Mouse (Mus musculus) liver, embryonic 13.5 days (tissue): Measurements from ENCODE around the gene Spen. TPM values are rescaled to one million over a fixed set of nuclear protein-coding genes. Genes with fewer than 3 reads are reported as not detected.
"Not testable (repeated sequence)": the region's sequence is repeated elsewhere in the genome, so short reads cannot be mapped to it uniquely, and the experiment has no call there.

Experiments
- ATAC-seq: fragments of 200-750 bp; cut with Nextera tagmentation; 2 replicates; pipeline ENCODE4 v1.8.0; 2017; ENCODE audit warnings: low read depth, mild to moderate bottlenecking, moderate number of reproducible peaks, moderate library complexity
- DNase-seq: peaks from one replicate; pipeline ENCODE4 v3.0.0; 2022
- H3K27ac ChIP-seq: fragments of 300-500 bp; sonication (generic); 2 replicates; pipeline ENCODE4 v1.5.1; 2015; ENCODE audit warnings: moderate library complexity, mild to moderate bottlenecking, inconsistent platforms
- H3K27me3 ChIP-seq: fragments of 300-500 bp; sonication (generic); 2 replicates; pipeline ENCODE4 v1.6.1; 2015; ENCODE audit warnings: mild to moderate bottlenecking, inconsistent platforms
- H3K36me3 ChIP-seq: fragments of 300-500 bp; sonication (generic); 2 replicates; pipeline ENCODE4 v1.6.1; 2015; ENCODE audit warnings: mild to moderate bottlenecking, inconsistent platforms
- H3K4me1 ChIP-seq: fragments of 300-500 bp; sonication (generic); replicated peaks from 2 replicates; pipeline ENCODE4 v1.6.1; 2015; ENCODE audit warnings: inconsistent platforms
- H3K4me2 ChIP-seq: fragments of 300-500 bp; sonication (generic); 2 replicates; pipeline ENCODE4 v1.6.1; 2015; ENCODE audit warnings: inconsistent platforms, mild to moderate bottlenecking, moderate library complexity
- H3K4me3 ChIP-seq: fragments of 300-500 bp; sonication (generic); replicated peaks from 2 replicates; pipeline ENCODE4 v1.5.1; 2015; ENCODE audit warnings: mild to moderate bottlenecking, inconsistent platforms
- H3K9ac ChIP-seq: fragments of 300-500 bp; sonication (generic); 2 replicates; pipeline ENCODE4 v1.6.1; 2015; ENCODE audit warnings: mild to moderate bottlenecking, inconsistent platforms
- H3K9me3 ChIP-seq: fragments of 300-500 bp; sonication (generic); replicated peaks from 2 replicates; pipeline ENCODE4 v1.6.1; 2016; ENCODE audit warnings: inconsistent platforms
- WGBS: fragments of 180-500 bp; shearing (Covaris S2); methylation state at CpG from one replicate; pipeline ENCODE4 v1.1.7; 2015; ENCODE audit not compliant: insufficient replicate concordance; 5-methylcytosine and 5-hydroxymethylcytosine counted together
- polyA plus RNA-seq: library from polyadenylated mRNA; unstranded; fragments of >200 nt; fragmentation: Nextera tagmentation; extraction: Ambion mirVana; gene quantifications from 2 replicates; pipeline ENCODE4 v1.2.1, GENCODE M21; 2015

The Spen gene
- polyA plus RNA-seq, 1 experiment from 2014 or later, result 4.2 TPM

DNA sequence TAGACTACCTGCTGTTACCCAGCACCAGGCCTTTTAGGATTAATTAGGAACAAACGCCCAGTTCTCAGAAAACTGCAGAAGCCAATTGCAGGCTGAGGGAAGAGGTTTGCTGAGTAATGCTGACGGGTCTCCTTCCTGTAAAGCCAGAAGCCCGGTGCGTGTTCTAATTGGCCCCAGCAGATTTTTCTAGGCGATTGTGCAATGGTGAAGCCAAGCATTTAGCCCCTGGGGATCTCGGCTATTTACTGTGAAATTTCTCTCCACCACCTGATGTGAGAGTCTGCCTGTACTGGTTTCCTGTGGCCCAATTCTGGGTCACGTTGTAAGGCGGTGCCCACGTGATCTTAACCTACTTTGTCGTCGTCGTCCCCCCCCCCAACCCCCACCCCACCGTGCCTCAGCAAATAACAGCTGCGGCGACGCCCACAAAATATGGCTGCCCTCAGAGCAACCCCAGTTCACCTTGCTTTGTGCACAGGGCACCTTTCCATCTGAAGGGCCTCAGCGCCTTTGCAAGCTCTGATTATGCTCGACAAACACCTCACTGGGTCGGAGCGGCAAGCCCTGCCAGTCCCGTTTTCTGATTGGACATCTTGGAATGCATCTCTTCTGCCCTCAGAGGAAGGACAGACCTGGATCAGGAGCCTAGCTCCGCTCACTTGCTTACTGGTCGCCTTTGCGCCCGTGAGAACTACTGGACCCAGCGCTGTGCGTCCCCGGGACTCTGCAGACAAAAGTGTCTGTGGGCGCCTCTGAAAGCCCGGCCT lies 20.9 kb upstream of the Spen start:
- no peaks in the 10 kb centered on the region for H3K36me3 ChIP-seq
- peak overlapping the region; percentile 66 for H3K4me3 ChIP-seq
- under 1% methylated on average over 30 of the region's 30 CpGs for WGBS
- no peaks in the 10 kb centered on the region for H3K9me3 ChIP-seq
- peak; percentile 83 for ATAC-seq
- peak overlapping the region; percentile 94 for H3K27ac ChIP-seq
- H3K27me3 ChIP-seq, result no peaks in the 10 kb centered on the region
- H3K9ac ChIP-seq, result peak overlapping the region; percentile 76
- H3K4me1 ChIP-seq, result peaks cover 25% of the 10 kb centered on the region
- H3K4me2 ChIP-seq, result peak overlapping the region; percentile 96
- DNase-seq, result peak; percentile 82

DNA sequence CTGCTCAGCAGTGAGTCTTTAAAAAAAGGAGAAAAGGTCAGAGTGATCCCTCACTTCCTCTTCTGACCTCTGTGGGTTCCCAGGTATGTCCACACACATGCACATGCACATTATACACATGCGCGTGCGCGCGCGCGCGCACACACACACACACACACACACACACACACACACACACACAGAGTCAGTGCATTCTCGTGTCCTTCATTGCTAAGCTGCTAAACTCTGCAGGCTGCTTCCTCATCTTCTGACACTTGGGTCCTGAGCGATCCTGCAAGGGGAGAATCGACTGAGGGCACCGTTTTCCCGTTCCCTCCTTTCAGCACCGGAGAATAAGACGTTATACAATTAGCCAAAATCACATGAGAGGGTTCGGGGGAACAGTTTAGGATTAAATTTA lies 20.3 kb upstream of the Spen start:
- 7% methylated on average over 16 of the region's 16 CpGs for WGBS
- Histone ChIP-seq H3K9me3 (no peaks in the 10 kb centered on the region), H3K4me2 (peak overlapping the region; percentile 96), H3K27ac (peak overlapping the region; percentile 94), H3K36me3 (no peaks in the 10 kb centered on the region), H3K27me3 (no peaks in the 10 kb centered on the region), H3K4me3 (peak overlapping the region; percentile 66), H3K4me1 (peaks cover 25% of the 10 kb centered on the region), H3K9ac (peak overlapping the region; percentile 76)
- ATAC-seq (peak; percentile 32), DNase-seq (no peak)

- H3K4me2 ChIP-seq, H3K36me3 ChIP-seq, H3K9ac ChIP-seq, H3K4me3 ChIP-seq, ATAC-seq, H3K27me3 ChIP-seq, H3K27ac ChIP-seq, H3K9me3 ChIP-seq, DNase-seq: not testable (repeated sequence)
- WGBS, result 79% methylated on average over 6 of the region's 6 CpGs
- peaks cover 38% of the 10 kb centered on the region for H3K4me1 ChIP-seq
These were observed 17.8 kb upstream of the Spen start for GRCm38 (mm10) chr4:141556163-141556562.

DNA sequence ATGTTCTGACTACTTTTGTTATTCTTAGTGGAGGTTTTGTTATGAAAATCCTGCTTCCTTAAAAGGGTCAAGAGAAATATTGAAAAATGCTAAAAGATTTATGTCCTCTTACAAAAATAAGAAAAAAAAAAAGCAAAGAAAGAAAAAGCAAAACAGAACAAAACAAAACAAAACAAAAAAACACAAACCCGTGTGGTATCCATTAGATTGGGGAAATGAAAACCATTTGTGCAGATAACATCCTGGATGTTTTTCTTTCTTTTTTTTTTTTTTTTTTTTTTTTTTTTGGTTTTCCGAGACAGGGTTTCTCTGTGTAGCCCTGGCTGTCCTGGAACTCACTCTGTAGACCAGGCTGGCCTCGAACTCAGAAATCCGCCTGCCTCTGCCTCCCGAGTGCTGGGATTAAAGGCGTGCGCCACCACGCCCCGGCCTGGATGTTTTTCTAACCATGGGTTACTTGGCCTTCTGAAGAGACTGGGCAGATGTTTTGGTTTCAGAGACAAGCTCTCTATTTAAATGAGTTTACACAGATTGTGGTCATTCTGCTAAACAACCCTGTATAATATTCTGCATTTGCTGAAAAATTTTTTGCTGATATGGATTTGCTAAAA lies 16.0 kb upstream of the Spen start:
- H3K4me2 ChIP-seq, H3K9me3 ChIP-seq, H3K27ac ChIP-seq, DNase-seq, H3K27me3 ChIP-seq, ATAC-seq, H3K36me3 ChIP-seq, H3K4me3 ChIP-seq, H3K9ac ChIP-seq: not testable (repeated sequence)
- 88% methylated on average over 8 of the region's 9 CpGs for WGBS
- H3K4me1 ChIP-seq, result peaks cover 28% of the 10 kb centered on the region

DNA sequence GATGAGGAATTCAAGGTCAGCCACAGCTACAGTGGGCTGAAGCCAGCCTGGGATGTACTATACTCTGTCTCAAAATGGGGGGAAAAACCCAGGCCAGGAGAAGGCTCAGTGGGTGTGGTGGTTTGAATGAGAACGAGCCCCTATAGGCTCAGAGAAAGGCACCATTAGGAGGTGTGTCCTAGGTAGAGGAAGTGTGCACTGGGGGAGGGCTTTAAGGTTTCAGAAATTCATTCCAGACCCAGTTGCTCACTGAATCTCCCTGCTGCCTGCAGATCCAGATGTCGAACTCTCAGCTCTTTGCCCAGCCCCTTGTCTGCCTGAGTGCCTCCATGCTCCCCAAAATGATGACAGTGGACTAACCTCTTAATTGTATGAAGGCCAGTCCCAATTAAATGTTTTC lies 14.1 kb upstream of the Spen start:
- 16% methylated on average over 2 of the region's 2 CpGs for WGBS
- H3K36me3 ChIP-seq, result no peaks in the 10 kb centered on the region
- H3K9me3 ChIP-seq, result no peaks in the 10 kb centered on the region
- H3K9ac ChIP-seq, result no peak overlapping the region
- no peak overlapping the region for H3K27ac ChIP-seq
- no peak overlapping the region for H3K4me3 ChIP-seq
- H3K27me3 ChIP-seq, result no peaks in the 10 kb centered on the region
- ATAC-seq, result peak; percentile 85
- H3K4me1 ChIP-seq, result peaks cover 21% of the 10 kb centered on the region
- DNase-seq, result peak; percentile 26
- no peak overlapping the region for H3K4me2 ChIP-seq

DNA sequence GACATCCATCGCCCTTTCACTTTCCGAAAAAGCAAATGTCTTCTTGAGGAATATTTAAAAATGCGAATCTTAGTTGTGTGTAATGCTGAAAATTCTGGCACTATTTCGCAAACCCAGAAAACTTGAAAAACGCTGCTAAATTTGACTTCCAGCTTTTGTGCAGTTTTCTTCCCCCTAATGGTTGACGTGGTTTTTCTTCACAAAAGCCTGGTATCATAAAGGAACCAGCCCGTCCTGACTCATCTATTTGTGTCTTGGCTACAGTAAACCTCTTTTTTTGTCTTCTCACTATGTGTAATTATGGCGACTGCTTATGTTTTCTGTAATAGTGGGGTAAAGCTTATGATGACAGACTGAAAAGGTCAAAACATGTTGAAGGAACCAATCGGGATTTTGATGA lies 8.9 kb upstream of the Spen start:
- Histone ChIP-seq H3K27me3 (no peaks in the 10 kb centered on the region), H3K9me3 (no peaks in the 10 kb centered on the region), H3K4me3 (peak overlapping the region; percentile 93), H3K4me1 (peaks cover 39% of the 10 kb centered on the region), H3K4me2 (peak overlapping the region; percentile 100), H3K9ac (peak overlapping the region; percentile 97), H3K27ac (peak overlapping the region; percentile 99), H3K36me3 (no peaks in the 10 kb centered on the region)
- WGBS, result 21% methylated on average over 9 of the region's 9 CpGs
- ATAC-seq (no peak), DNase-seq (no peak)

GRCm38 (mm10) chr4:141546334-141547200 lies 8.2 kb upstream of the Spen start:
- under 1% methylated on average over 96 of the region's 98 CpGs for WGBS
- H3K4me3 ChIP-seq, result peak overlapping the region; percentile 93
- H3K4me2 ChIP-seq, result peak overlapping the region; percentile 100
- DNase-seq (peak; percentile 76), ATAC-seq (peak; percentile 76)
- H3K27me3 ChIP-seq, result no peaks in the 10 kb centered on the region
- H3K4me1 ChIP-seq, result peaks cover 36% of the 10 kb centered on the region
- peak overlapping the region; percentile 97 for H3K9ac ChIP-seq
- H3K27ac ChIP-seq, result peak overlapping the region; percentile 99
- no peaks in the 10 kb centered on the region for H3K36me3 ChIP-seq
- H3K9me3 ChIP-seq, result no peaks in the 10 kb centered on the region

DNA sequence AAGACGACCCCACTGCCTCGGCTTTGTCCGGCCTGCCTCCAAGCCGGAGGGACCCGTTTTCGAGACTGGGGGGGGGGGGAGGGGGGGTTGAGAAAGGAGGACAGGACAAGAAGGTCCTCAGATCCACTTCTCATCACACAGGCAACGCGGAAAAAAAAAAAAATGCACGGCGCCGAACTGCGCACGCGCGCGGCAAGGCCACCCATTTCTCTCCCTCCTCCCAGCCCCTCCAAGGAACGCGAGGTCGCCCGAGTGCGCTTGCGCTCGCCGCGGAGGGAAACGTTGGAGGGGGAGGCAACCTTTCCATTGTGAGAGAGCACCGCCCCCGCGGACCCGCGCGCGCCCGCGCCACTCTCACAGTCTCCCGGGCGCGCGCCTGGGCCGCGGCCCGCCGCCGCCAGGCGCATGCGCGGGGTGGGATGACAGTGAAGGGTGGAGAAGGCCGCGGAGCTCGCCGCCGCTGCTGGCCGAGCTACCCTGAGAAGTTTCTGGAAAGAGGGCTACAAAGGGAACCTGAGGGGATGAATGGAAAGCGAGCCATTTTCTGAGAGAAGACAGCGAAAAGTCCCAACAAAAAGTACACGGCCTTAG lies 7.4 kb upstream of the Spen start:
- no peaks in the 10 kb centered on the region for H3K36me3 ChIP-seq
- peaks cover 40% of the 10 kb centered on the region for H3K4me1 ChIP-seq
- H3K27ac ChIP-seq, result peak overlapping the region; percentile 99
- no peaks in the 10 kb centered on the region for H3K27me3 ChIP-seq
- peak overlapping the region; percentile 93 for H3K4me3 ChIP-seq
- WGBS, result under 1% methylated on average over 55 of the region's 56 CpGs
- H3K4me2 ChIP-seq, result peak overlapping the region; percentile 100
- H3K9ac ChIP-seq, result peak overlapping the region; percentile 97
- ATAC-seq (peak; percentile 88), DNase-seq (peak; percentile 97)
- H3K9me3 ChIP-seq, result no peaks in the 10 kb centered on the region

DNA sequence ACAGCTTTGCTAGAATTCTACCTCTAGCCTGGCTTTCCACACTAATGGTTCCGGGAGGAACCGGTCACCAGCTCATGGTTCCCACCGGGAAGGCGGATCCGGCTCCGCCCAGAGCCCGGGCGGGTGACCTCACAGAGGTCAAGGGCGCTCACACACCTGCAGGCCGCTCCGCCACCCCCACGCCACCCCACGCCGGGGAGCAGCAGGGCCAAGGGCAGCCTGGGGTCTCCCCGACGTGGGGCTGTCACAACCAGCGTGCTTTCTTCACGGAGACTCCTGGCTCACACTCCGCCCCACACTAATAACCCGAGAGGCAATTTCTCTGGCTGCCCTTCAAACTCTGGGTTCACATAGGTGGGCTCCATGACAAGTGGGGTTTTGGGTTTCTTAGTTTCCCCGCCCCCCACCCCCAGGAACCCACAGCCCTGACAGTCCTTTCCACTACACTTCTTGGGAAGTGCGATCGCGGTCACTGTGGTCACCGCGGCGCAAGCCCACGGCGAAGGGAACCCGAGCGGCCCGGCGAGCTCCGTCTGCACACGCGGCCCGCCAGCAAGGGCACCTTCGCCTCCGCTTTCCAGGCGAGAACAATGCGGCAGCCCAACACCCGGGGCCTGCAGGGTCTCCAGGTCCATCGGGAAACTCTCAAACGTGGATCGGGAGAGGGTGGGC lies 6.8 kb upstream of the Spen start:
- H3K27me3 ChIP-seq, result no peaks in the 10 kb centered on the region
- peak overlapping the region; percentile 93 for H3K4me3 ChIP-seq
- H3K9ac ChIP-seq, result peak overlapping the region; percentile 97
- H3K36me3 ChIP-seq, result no peaks in the 10 kb centered on the region
- peak overlapping the region; percentile 99 for H3K27ac ChIP-seq
- DNase-seq (peak; percentile 60), ATAC-seq (peak; percentile 27)
- H3K4me1 ChIP-seq, result peaks cover 47% of the 10 kb centered on the region
- no peaks in the 10 kb centered on the region for H3K9me3 ChIP-seq
- H3K4me2 ChIP-seq, result peak overlapping the region; percentile 100
- WGBS, result under 1% methylated on average over 45 of the region's 45 CpGs

DNA sequence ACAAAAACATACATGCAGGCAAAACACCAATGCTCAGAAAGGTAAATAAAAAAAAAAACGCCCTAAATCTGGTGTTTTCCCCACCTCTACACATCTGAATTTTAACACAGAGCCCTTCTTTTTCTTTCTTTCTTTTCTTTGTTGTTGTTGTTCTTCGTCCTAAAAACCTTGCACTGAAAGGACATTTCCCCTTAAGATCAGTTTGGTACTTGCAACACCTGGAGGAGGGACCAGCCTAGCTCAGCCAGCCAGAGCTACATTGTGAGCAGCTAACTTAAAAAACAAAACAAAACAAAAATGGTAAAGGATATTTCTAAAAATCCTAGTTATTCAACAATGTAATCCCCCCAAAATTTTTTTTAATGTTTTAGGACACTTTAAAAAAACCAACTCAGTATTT lies 6.1 kb upstream of the Spen start:
- Histone ChIP-seq H3K9ac (peak overlapping the region; percentile 97; the same call in 1 of the 2 replicates), H3K27me3 (no peaks in the 10 kb centered on the region), H3K4me1 (peaks cover 51% of the 10 kb centered on the region), H3K4me2 (peak overlapping the region; percentile 100), H3K4me3 (peak overlapping the region; percentile 93), H3K27ac (no peak overlapping the region), H3K9me3 (no peaks in the 10 kb centered on the region), H3K36me3 (no peaks in the 10 kb centered on the region)
- 47% methylated on average over 2 of the region's 2 CpGs for WGBS
- DNase-seq (no peak), ATAC-seq (no peak)
